Mouse (Mus musculus) kidney, adult 2 months (tissue): ENCODE results near the gene Slc25a23.

Experiments used
- CTCF ChIP-seq: fragments of 200-500 bp; conservative IDR thresholded peaks from 2 replicates; pipeline ENCODE4 v1.5.1; 2011; ENCODE audit warnings: low read depth, mild to moderate bottlenecking, control low read depth, low read length, moderate library complexity, mixed read lengths; ENCODE audit not compliant: insufficient read depth, insufficient read length
- POLR2A ChIP-seq: fragments of 200-500 bp; IDR thresholded peaks from one replicate; pipeline ENCODE4 v1.6.1; 2011; ENCODE audit warnings: low read depth, low read length, control low read depth

DNA sequence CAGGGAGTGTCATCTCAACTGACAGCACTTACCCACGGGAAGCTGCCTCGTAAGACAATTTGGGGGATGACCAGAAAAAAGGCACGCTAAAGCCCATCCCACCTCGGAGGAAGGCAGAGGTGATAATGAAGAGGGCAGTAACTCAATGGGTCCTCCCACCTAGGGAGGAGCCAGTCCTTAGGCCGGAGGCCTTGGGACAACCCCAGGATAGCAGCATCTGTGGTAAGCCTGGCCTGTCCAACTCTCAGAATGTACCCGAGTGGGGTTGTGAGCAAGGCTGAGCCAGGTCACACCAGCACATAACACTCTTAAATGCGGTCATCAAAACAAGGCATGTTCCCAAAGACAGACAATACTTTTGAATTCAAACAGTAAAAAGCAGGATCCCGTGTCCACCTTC, 30.0 kb downstream of the Slc25a23 start:
- no peak for TF ChIP-seq POLR2A
- TF ChIP-seq CTCF: no peak
